Mouse (Mus musculus) megakaryocyte-erythroid progenitor cell, adult 5-6 weeks (primary cell): ENCODE measurements around the gene Gimap5. TPM values are rescaled to one million over a fixed set of nuclear protein-coding genes. Genes with fewer than 3 reads are reported as not detected.

Experiments used
- ATAC-seq: replicated peaks from 2 replicates; pipeline ENCODE4 v1.8.0; 2016; ENCODE audit warnings: mild to moderate bottlenecking, inconsistent platforms; ENCODE audit not compliant: severe bottlenecking, poor library complexity, low FRiP score, low TSS enrichment
- total RNA-seq, 2 experiments: library from RNA; stranded (forward) in 1 of 2; stranded (reverse) in 1 of 2; fragments of 200-1000, 215-1000 nt in 1 of 2; fragments of >200 nt in 1 of 2; fragmentation: Nextera tagmentation in 1 of 2; gene quantifications; 2 replicates each; pipeline ENCODE4 v1.2.3; 2014 to 2017

The Gimap5 gene
- total RNA-seq, 2 experiments from 2014 or later: 1.5 to 6.1 TPM

- ATAC-seq: no peak
Measured at GRCm38 (mm10) chr6:48801897-48802296, 55.9 kb downstream of the Gimap5 start.

- ATAC-seq: no peak
Measured at GRCm38 (mm10) chr6:48803406-48804051, 57.5 kb downstream of the Gimap5 start.

Other genes with a start within 250 kb of the Gimap5 start
- not detected in 2 replicates for gene Atp6v0e2, start 208.6 kb upstream of the Gimap5 start, total RNA-seq (2014; fragmentation: Nextera tagmentation)
- gene Atp6v0e2, start 208.6 kb upstream of the Gimap5 start, total RNA-seq (2017): not detected in 2 replicates
- gene Lrrc61, start 191.4 kb upstream of the Gimap5 start, total RNA-seq (2014; fragmentation: Nextera tagmentation): 8.7 and 17.0 TPM in 2 replicates
- 1.8 and 3.3 TPM in 2 replicates for gene Lrrc61, start 191.4 kb upstream of the Gimap5 start, total RNA-seq (2017)
- not detected in 2 replicates for gene Rarres2, start 173.4 kb upstream of the Gimap5 start, total RNA-seq (2014; fragmentation: Nextera tagmentation)
- gene Rarres2, start 173.4 kb upstream of the Gimap5 start, total RNA-seq (2017): 0.05 TPM in 1 of 2 replicates, not detected in the other
- gene Gm45021, start 156.6 kb upstream of the Gimap5 start, total RNA-seq (2014; fragmentation: Nextera tagmentation): not detected in 2 replicates
- gene Gm45021, start 156.6 kb upstream of the Gimap5 start, total RNA-seq (2017): not detected in 2 replicates
- 9.7 and 17.1 TPM in 2 replicates for gene Repin1, start 152.3 kb upstream of the Gimap5 start, total RNA-seq (2014; fragmentation: Nextera tagmentation)
- gene Repin1, start 152.3 kb upstream of the Gimap5 start, total RNA-seq (2017): 9.8 and 14.7 TPM in 2 replicates
- gene Gm44965, start 152.3 kb upstream of the Gimap5 start, total RNA-seq (2014; fragmentation: Nextera tagmentation): not detected in 2 replicates
- not detected in 2 replicates for gene Gm44965, start 152.3 kb upstream of the Gimap5 start, total RNA-seq (2017)
- gene Zfp775, start 144.1 kb upstream of the Gimap5 start, total RNA-seq (2014; fragmentation: Nextera tagmentation): 1.7 and 1.9 TPM in 2 replicates
- 2.0 and 3.0 TPM in 2 replicates for gene Zfp775, start 144.1 kb upstream of the Gimap5 start, total RNA-seq (2017)
- 1.9 and 4.2 TPM in 2 replicates for gene AI854703, start 119.4 kb upstream of the Gimap5 start, total RNA-seq (2014; fragmentation: Nextera tagmentation)
- gene AI854703, start 119.4 kb upstream of the Gimap5 start, total RNA-seq (2017): 1.4 and 3.0 TPM in 2 replicates
- 7.1 and 7.8 TPM in 2 replicates for gene Gimap8, start 99.0 kb upstream of the Gimap5 start, total RNA-seq (2014; fragmentation: Nextera tagmentation)
- 1.4 and 8.0 TPM in 2 replicates for gene Gimap8, start 99.0 kb upstream of the Gimap5 start, total RNA-seq (2017)
- gene Gimap9, start 70.1 kb upstream of the Gimap5 start, total RNA-seq (2014; fragmentation: Nextera tagmentation): 15.2 and 18.7 TPM in 2 replicates
- gene Gimap9, start 70.1 kb upstream of the Gimap5 start, total RNA-seq (2017): 34.5 and 49.2 TPM in 2 replicates
- 12.5 and 18.0 TPM in 2 replicates for gene Gimap4, start 61.6 kb upstream of the Gimap5 start, total RNA-seq (2014; fragmentation: Nextera tagmentation)
- 3.0 and 61.5 TPM in 2 replicates for gene Gimap4, start 61.6 kb upstream of the Gimap5 start, total RNA-seq (2017)
- gene Gimap6, start 38.0 kb upstream of the Gimap5 start, total RNA-seq (2014; fragmentation: Nextera tagmentation): 21.8 and 27.8 TPM in 2 replicates
- 48.2 and 58.4 TPM in 2 replicates for gene Gimap6, start 38.0 kb upstream of the Gimap5 start, total RNA-seq (2017)
- gene Gm28053, start 27.6 kb upstream of the Gimap5 start, total RNA-seq (2014; fragmentation: Nextera tagmentation): 2.9 TPM in 1 of 2 replicates, not detected in the other
- 96.6 TPM in 1 of 2 replicates, not detected in the other for gene Gm28053, start 27.6 kb upstream of the Gimap5 start, total RNA-seq (2017)
- gene Gimap7, start 27.6 kb upstream of the Gimap5 start, total RNA-seq (2014; fragmentation: Nextera tagmentation): 1.4 and 4.8 TPM in 2 replicates
- gene Gimap7, start 27.6 kb upstream of the Gimap5 start, total RNA-seq (2017): 2.1 and 4.6 TPM in 2 replicates
- 4.8 and 20.1 TPM in 2 replicates for gene Gimap1, start 7.1 kb upstream of the Gimap5 start, total RNA-seq (2014; fragmentation: Nextera tagmentation)
- 10.8 and 12.9 TPM in 2 replicates for gene Gimap1, start 7.1 kb upstream of the Gimap5 start, total RNA-seq (2017)
- gene Gimap3, start 24.7 kb downstream of the Gimap5 start, total RNA-seq (2014; fragmentation: Nextera tagmentation): 6.4 and 19.7 TPM in 2 replicates
- 0.88 and 6.2 TPM in 2 replicates for gene Gimap3, start 24.7 kb downstream of the Gimap5 start, total RNA-seq (2017)
- gene Tmem176a, start 94.7 kb downstream of the Gimap5 start, total RNA-seq (2014; fragmentation: Nextera tagmentation): 5.4 and 11.3 TPM in 2 replicates
- 5.1 and 31.3 TPM in 2 replicates for gene Tmem176a, start 94.7 kb downstream of the Gimap5 start, total RNA-seq (2017)
- gene Tmem176b, start 95.3 kb downstream of the Gimap5 start, total RNA-seq (2014; fragmentation: Nextera tagmentation): 6.7 and 12.4 TPM in 2 replicates
- gene Tmem176b, start 95.3 kb downstream of the Gimap5 start, total RNA-seq (2017): 14.4 and 24.5 TPM in 2 replicates
- gene Aoc1, start 126.7 kb downstream of the Gimap5 start, total RNA-seq (2014; fragmentation: Nextera tagmentation): 0.30 TPM in 1 of 2 replicates, not detected in the other
- gene Aoc1, start 126.7 kb downstream of the Gimap5 start, total RNA-seq (2017): not detected in 2 replicates
- not detected in 2 replicates for gene 1600015I10Rik, start 183.7 kb downstream of the Gimap5 start, total RNA-seq (2014; fragmentation: Nextera tagmentation)
- gene 1600015I10Rik, start 183.7 kb downstream of the Gimap5 start, total RNA-seq (2017): not detected in 2 replicates
- gene Doxl2, start 228.8 kb downstream of the Gimap5 start, total RNA-seq (2014; fragmentation: Nextera tagmentation): not detected in 2 replicates
- not detected in 2 replicates for gene Doxl2, start 228.8 kb downstream of the Gimap5 start, total RNA-seq (2017)
- gene Svs1, start 240.7 kb downstream of the Gimap5 start, total RNA-seq (2014; fragmentation: Nextera tagmentation): not detected in 2 replicates
- not detected in 2 replicates for gene Svs1, start 240.7 kb downstream of the Gimap5 start, total RNA-seq (2017)